Mouse (Mus musculus) brain, embryonic 18.5 days (tissue): ENCODE results near the gene Glb1.
A peak's percentile ranks its signal among the peaks of the same experiment; 100 is the strongest.
"Not testable (repeated sequence)": the region's sequence is repeated elsewhere in the genome, so short reads cannot be mapped to it uniquely, and the experiment has no call there.

ENCODE experiments used
- DNase-seq: peaks from one replicate; pipeline ENCODE4 v3.0.0-alpha.2; 2012; ENCODE audit warnings: low read depth, low spot score

The Glb1 gene

DNA sequence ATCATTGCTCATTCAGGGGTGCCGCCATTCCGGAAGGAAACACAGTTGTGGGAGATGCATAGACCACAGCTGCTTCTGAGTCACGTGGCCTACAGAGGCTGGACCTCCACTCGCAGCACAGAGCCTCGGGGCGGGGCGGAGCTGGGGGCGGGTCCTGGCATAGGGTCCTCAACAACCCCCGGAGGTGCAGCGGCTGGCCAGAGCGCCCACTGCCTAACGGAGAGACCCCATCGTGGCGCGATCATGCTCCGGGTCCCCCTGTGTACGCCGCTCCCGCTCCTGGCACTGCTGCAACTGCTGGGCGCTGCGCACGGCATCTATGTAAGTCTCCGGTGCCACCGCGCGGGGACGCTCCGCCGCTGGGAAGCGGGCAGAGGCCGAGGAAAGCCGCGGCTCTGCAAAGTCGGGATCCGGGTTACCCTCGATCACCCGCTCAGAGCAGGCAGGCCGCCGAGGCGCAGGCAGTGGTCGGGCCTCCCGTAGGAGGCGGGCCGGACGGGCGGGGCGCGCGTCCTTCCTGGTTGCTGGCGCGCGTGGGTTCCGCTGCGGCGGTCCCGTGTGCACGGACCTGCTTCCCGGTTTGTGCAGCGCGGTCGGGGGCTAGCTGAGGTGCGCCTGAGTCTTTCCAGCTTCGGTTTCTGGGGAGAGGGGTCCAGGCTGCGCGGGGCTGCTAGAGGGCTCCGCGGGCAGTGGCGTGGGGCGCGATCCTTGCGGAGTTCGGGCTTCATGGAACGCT is at the start of gene Glb1, which contains the start of gene Tmppe:
Gene Glb1, plus strand, starts transcription at position 128 of the 736 bp plus-strand sequence.
Gene Tmppe, plus strand, starts transcription at position 157 of the 736 bp plus-strand sequence.
- peak; percentile 50 for DNase-seq

DNA sequence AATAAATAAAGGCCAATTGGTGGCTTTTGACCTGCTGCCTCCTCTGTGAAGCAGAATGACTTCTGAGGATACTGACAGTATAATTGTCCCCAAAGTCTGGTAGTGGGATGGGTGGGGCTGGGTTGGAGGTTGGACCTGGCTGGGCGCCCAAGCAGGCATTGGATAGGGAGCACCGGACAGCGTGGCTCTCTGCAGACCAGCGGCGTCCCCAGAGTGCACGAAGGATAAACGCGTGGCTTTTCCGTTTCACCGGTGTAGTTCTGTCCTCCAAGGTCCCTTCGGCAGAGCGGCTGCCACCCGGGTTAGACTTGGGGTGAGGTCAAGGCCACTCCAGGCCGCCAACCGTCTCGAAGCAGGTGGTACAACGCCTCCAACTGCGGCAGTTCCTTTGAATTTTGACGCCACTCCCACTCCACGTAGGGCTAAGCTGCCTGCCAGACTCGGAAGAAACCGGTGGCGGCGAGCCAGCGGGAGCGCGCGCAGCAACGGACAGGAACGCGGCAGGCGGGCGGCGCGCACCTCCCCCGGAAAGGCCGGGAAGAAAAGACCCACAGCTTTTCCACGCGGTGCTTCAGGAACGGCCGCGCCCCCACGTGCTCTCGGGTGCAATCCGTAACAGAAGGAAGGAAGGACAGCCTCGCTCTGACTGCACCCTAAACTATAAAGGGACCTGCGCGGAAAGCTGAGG is 32.9 kb upstream of the Glb1 start:
- DNase-seq = no peak

DNA sequence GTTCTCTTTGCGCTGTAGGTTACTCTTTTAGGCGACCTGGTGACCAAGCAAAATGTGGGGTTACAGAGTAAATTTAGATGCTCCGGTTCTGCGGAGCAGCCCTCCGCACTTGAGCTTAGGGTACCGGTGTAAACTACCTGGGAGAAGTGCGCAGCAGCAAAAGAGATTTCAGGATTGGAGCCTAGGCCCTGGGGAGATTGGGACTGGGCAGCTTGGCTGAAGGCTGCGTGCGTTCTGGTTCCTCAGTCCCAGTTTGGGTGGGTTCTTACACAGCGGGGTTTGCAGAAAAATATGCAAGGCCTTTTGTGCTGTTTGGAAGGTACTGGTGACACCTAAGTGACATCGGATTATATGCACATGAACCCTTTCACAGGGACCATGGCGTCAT is 32.4 kb upstream of the Glb1 start:
- no peak for DNase-seq

- not testable (repeated sequence) for DNase-seq
Observed at GRCm38 (mm10) chr9:114369389-114369788, 31.5 kb upstream of the Glb1 start.

DNA sequence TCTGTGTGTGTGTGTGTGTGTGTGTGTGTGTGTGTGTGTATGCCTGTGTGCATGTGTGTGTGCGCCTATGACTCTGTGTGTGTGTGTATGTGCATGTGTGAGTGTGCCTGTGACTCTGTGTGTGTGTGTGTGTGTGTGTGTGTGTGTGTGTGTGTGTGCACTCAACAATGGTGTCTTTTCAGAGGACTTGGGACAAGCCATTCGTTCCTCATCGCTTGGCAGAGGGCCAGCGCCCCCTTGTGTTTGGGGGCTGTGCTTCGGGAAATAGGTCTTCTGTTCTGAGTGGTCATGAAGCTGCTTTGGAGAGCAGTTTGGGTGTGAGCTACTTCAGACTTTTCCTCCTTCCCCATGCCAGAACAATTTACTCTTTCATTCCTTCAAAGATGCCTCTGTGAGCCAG is 29.2 kb upstream of the Glb1 start:
- DNase-seq = not testable (repeated sequence)

GRCm38 (mm10) chr9:114375276-114375962 is 25.5 kb upstream of the Glb1 start:
- no peak for DNase-seq

- no peak for DNase-seq
Observed at GRCm38 (mm10) chr9:114377168-114377567, 23.7 kb upstream of the Glb1 start.

- no peak for DNase-seq
Observed at GRCm38 (mm10) chr9:114379871-114380270, 21.0 kb upstream of the Glb1 start.

DNA sequence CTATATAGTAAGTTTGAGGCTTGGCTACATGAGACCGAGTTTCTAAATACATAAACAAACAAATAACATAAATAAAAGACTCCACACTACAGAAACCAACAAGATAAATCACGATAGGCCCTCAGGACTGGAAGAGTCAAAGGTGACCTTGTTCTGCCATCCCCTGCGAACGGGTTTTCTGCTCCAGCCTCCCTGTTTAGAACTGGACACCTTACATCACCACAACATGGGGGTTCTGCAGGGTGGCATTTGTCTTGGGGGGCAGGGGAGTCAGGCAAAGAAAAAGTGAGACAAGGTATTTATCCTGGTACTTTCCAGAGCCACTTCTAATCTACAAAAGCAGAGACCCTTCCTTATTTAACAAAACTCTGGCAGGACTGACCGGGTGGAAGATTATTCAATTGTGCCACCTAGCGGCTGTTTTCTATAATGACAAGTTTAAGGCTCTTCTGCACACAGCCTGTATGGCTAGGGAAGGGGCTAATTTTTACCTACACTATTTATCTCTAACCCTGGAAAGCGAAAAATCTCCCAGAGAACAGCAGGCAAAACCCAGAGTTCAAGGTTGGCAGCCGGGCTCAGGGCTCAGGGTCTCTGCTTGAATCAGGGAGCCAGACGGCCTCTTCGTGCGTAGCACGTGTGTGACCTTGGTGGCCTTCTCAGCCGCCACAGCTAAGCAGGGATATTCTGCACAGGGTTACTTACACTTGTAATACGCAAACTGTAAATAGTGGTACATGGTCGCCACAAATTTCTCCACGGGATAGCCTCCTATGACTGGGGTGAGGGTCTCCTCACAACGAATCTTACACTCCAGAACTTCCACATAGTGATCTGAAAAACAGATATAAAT is 19.8 kb upstream of the Glb1 start:
- peak; percentile 18 for DNase-seq

DNA sequence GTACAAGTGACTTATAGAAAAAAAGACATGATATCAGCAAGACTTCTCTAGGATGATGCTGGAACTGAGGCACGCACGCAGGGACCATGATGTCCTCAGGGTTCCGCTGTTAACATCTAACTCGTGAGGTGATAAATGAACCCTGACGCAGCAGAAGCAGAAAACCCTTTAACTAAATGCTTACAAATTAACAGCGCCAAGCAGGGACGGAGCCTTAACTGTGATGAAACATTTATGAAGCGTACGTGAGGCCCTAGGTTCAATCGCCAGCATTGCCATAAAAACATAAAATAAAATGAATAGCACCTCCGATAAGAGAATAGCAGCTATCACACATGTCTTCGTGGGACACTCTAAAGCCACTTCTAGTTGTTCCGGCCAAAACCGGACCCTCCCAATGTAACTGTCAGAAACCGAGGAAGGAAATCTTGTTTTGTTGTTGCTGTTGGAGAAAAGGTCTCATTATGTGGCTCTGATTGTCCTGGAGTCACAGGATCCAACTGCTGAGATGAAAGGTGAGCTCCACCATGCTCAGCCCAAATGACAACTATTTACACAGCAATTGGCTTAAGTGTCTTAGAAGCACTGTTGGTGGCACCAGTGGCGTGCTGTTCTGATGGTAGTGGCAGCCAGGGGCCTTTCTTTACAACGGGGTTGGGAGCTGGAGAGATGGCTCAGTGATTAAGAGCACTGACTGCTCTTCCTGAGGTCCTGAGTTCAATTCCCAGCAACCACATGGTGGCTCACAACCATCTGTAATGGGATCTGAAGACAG is 17.8 kb upstream of the Glb1 start:
- no peak for DNase-seq

DNA sequence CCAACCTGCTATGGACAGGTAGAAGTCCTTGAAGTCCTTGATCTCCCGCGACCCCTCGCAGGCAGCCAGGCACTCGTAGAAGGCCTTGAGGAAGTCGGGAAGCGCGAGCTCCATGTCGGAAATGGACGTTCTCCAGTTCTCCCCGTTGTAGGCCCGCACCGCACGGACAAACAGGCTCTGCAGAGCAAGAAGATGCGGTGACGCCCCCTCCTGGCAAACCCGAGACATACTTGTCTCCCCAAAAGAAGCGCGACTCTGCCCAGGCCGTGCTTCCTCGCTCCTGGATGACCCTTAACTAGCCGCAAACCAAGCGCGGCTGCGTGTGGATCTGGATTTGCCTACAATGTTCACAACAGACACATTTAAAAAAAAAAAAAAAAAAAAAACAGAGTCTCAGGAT is 16.2 kb upstream of the Glb1 start:
- no peak for DNase-seq

DNA sequence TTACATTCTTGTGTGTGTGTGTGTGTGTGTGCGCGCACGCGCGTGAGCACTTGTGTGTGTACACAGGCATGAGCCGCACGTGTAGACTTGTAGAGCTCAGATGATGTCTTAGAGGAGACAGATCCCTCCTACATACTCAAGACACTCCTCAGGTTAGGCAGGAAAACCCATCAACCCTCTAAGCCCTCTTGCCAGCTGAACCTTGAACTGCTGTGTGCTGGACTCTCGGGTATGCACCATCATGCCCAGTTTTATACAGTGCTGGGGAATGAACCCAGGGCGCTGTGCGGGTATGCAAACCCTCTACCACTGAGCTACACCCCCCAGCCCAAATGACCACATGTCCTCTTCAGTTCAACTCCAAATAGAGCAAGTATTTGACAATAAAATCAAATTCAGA is 15.7 kb upstream of the Glb1 start:
- no peak for DNase-seq

- DNase-seq = no peak
Observed at GRCm38 (mm10) chr9:114387086-114387485, 13.8 kb upstream of the Glb1 start.

GRCm38 (mm10) chr9:114388288-114388687 is 12.6 kb upstream of the Glb1 start:
- DNase-seq = no peak

DNA sequence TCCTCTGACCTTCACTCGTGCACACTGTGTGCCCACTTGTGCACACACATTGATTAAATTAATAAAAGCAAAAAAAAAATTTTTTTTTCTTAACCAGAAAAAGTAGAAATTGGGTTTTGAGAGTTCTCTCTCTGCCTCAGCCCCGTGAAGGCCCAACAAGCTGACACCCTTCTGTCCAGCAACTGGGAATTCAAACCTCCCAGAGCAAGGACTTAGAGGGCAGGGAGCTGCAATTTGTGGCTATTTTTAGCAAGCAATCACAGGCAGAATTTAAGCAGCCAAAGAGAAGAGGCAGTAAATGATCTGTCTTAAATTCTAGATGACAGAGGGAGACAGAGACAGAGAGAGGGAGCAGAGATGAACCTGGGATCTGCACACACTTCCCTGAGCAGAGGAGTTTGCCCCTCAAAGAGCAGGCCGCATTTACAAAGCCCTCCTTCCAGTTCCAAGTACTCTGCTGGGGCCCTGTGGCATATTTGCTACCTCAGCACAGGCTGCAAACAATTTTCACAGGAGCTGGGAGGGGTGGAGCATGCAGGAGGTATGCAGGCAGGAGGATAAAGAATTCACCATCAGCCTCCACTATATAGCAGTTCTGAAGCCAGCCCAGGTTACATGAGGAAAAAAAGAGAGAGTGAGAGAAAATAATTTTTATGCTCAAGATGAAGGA is 12.0 kb upstream of the Glb1 start:
- DNase-seq = no peak

DNA sequence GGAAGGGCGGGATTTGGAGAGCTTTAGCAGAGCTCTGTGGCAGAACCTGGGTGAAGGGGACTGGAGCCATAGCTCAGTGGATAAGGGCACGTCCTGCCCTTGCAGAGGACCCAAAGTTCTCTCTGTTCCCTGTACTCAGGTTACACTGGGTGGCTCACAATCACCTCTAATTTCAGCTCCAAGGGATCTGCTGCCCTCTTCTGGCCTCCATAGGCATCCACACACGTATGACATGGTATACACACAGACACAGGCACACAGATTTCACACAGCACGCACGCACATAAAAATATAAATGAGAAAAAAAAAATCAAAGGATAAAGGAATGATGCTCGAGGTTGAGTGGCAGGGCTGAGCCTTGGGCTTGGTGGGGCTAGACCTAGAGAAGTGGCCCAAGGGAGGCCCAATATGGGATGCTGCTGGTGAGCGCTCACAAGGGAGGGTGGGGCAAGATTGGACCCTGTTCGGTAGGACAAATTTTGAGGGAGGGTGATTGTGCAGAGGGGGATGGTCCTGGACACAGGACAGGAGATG is 11.4 kb upstream of the Glb1 start:
- DNase-seq = no peak

DNA sequence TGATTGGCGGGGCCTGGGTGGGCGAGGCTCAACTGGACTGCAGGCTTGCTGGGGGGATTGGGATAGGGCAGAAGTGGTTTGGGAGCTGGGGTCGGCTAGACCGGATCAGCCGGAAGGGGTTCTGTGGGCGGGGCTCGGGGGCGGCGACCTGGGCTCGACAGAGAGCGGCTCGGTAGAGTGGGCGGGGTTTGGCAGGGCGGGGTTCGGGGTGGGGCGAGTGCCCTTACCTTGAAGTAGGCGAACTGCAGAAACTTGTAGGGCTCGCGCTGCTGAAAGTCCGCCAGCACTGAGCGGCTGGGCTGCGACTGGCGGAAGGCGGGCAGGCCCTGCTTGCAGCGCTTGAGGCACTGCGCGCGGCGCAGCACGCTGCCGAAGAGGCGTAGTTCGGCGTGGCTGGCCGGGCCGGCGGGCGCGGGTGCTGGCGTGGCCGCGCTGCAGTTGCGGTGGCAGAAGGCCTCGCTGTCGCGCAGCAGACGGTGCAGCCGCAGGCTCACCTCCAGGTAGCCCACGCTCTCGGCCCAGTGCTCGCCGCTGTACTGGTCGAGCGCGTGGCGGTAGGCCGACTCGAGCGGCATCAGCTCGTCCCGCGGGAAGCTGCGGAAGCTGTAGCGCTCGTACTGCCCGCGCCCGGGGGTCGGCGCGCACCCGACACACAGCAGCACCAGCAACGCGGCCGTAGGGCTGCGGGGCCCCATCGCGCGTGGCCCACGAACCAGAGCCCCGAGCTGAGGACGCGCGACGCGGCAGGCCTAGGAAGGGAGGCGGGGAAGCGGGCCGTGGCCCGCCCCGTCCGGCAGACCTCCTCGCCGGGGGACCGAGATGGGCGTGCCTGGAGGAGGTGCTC is 10.7 kb upstream of the Glb1 start, which contains the start of gene Crtap:
Gene Crtap, minus strand, starts transcription at position 771 of the 844 bp plus-strand sequence.
- DNase-seq = no peak

- no peak for DNase-seq
Observed at GRCm38 (mm10) chr9:114390749-114391075, 10.2 kb upstream of the Glb1 start.

GRCm38 (mm10) chr9:114394136-114394535 is 6.7 kb upstream of the Glb1 start:
- DNase-seq = not testable (repeated sequence)
